Mouse (Mus musculus): ENCODE measurements around the gene Sema4f.

DNA sequence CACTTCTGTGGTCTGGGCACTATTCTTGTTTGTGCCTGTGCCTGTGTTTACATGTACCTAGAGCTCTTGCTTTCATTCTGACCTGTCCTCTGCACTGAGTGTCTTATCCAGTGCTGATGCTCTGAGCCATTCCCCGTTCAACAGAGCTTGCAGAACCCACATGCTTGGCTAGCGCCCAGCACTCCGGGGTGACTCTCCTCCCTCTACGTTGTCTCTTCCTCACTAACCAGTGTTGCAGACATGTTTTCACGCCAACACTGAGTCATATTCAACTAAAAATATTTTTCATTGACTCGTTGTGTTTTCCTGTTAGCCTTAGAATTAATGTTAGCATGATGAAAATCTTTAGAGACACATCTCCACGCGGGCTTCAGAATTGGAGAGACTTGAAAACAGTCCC, 31.5 kb downstream of the Sema4f start:
- TF ChIP-seq CTCF (IDR thresholded peaks at IDR 0.05; ENCODE audit: low read depth) (no peak), EP300 (IDR thresholded peaks at IDR 0.05; ENCODE audit: low read depth) (no peak)
